Mouse (Mus musculus): Measurements from ENCODE around the gene Entpd7.

- TF ChIP-seq CTCF (IDR thresholded peaks at IDR 0.05; ENCODE audit: insufficient read depth, low read length) = no peak
- no peak for TF ChIP-seq POLR2A (IDR thresholded peaks at IDR 0.05; ENCODE audit: borderline replicate concordance, extremely low read depth, low read depth, low read length)
Measured at GRCm38 (mm10) chr19:43767549-43768322, 78.3 kb downstream of the Entpd7 start.
